Mouse (Mus musculus): Measurements from ENCODE around the gene Rgs8. TPM values are rescaled to one million over a fixed set of nuclear protein-coding genes. Genes with fewer than 3 reads are reported as not detected.

Gene Rgs8
- total RNA-seq (2021): 10 to 100 TPM; 37.6 to 39.6 TPM
- long read RNA-seq, experiment 1, partial matches to known transcripts: 3 of 24 reads
- long read RNA-seq, experiment 1, other reads (novel, unspliced or antisense): 20 of 24 reads
- long read RNA-seq, experiment 2, full-length matches to known transcripts: 1 of 23 reads
- long read RNA-seq, experiment 2, partial matches to known transcripts: 1 of 23 reads
- long read RNA-seq, experiment 2, other reads (novel, unspliced or antisense): 21 of 23 reads

DNA sequence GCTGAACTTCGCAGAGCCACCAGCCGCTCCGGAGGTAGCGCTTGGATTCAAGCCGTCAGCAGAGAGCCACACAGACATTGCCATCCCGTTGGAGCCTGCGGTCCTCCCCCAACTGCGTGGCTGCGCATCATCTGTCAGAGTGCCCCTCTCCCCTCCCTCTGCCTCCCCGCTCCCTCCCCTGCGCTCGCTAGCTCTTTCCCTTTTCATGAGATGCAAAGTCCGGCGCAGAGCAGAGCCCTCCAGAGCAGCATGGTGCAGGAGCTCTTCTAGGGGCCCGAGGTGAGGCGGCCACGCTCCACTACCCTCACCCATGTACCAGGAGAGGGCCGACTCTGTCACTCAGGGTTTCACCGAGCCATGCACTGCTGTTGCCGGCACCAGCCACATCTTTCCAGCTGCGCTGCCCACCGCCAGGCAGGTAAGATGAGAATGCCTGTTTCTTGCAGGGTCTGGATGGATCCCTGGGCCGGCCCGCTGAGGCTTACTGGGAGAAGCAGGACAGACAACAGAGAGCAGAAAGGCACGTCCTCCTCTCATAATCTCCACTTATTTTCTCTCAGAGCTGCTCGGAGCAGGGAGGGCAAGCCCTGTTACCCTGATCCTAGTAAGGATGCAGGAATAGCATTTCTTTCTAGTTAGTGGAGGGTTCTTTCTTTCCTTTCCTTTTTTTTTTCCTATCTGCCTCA, at the start of gene Rgs8:
Gene Rgs8, plus strand, starts transcription at position 88 of the 686 bp plus-strand sequence.
- peak in 1 of 2 experiments; percentile 48 for DNase-seq (ENCODE audit: low spot score in 2 of 2)
- intact Hi-C loops (cut with DNase I): no loop called here

DNA sequence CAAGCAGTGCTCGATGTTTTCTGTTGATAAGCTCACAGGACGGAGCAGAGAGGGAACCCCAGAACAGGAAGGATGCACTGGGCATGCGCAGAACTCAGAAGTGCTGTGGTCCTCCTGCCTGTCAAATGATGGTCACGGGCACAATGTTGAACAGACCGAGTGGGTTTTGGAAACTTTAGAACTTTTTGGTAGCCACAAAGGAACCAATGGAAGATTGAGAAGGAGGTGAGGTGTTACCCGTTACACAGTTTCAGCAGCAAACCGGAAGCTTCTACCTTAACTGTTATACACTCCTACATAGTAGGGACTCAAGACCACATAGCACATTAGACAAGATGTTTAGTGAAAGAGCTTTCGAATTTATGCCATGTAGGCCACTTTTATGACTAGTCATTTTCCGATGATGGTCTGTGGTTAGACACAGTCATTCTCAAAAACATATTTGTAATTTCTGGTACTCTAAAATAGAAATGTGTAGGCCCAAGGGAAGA, 35.4 kb upstream of the Rgs8 start:
- intact Hi-C loops (cut with DNase I): no loop called here
- no peak for DNase-seq (ENCODE audit: low spot score in 2 of 2)

GRCm38 (mm10) chr1:153623036-153623435, 29.8 kb upstream of the Rgs8 start:
- no peak for DNase-seq (ENCODE audit: low spot score in 2 of 2)
- intact Hi-C loops (cut with DNase I): no loop called here

- intact Hi-C loops (cut with DNase I): no loop called here
- no peak for DNase-seq (ENCODE audit: low spot score in 2 of 2)
Observed at GRCm38 (mm10) chr1:153632686-153633085, 20.1 kb upstream of the Rgs8 start.

GRCm38 (mm10) chr1:153635056-153635455, 17.8 kb upstream of the Rgs8 start:
- DNase-seq (ENCODE audit: low spot score in 2 of 2): no peak
- intact Hi-C loops (cut with DNase I): no loop called here

GRCm38 (mm10) chr1:153635521-153635920, 17.3 kb upstream of the Rgs8 start:
- intact Hi-C loops (cut with DNase I): no loop called here
- peak; percentile 72 for DNase-seq (ENCODE audit: low spot score in 2 of 2)

DNA sequence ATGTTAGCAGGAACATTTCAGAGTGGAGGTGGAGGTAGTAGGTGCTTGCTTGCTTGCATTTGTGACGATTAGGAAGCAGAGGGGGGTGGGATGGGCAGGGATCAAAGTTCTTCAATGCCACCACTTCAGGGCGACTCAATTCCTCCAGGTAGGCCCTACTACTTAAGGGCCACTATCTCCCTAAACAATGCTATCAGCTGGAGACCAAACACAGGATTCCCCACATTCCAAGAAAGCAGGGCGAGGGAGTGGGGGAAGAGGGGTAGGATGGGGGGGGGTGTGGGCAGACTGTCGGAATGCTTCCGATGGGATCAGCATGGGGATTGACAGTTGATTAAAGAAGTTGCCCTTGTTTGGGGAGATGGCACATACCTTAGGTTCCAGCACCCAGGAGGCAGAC, 16.0 kb upstream of the Rgs8 start:
- intact Hi-C loops (cut with DNase I): no loop called here
- no peak for DNase-seq (ENCODE audit: low spot score in 2 of 2)

DNA sequence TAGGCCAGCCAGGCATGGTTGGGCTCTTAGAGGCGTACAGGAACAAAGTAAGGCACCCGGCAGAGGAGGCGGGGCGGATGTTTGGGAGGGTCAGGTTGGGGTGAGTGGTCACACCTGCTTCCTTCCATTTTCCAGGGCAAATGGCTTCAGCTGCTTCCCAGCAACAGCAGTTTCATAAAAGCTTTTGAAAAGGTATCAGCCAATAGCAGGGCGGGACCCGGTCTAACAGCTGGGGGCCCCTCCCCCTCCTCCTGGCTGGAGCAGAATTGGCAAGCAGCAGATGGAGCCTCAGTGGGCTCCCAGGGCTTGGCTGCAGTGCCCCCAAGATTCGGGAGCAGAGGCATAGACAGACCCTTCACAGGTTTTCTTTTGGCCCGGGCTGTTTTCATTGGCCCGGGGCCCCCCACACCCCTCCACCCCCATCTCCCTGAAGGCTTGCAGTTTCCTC, 11.3 kb upstream of the Rgs8 start:
- intact Hi-C loops (cut with DNase I): no loop called here

DNA sequence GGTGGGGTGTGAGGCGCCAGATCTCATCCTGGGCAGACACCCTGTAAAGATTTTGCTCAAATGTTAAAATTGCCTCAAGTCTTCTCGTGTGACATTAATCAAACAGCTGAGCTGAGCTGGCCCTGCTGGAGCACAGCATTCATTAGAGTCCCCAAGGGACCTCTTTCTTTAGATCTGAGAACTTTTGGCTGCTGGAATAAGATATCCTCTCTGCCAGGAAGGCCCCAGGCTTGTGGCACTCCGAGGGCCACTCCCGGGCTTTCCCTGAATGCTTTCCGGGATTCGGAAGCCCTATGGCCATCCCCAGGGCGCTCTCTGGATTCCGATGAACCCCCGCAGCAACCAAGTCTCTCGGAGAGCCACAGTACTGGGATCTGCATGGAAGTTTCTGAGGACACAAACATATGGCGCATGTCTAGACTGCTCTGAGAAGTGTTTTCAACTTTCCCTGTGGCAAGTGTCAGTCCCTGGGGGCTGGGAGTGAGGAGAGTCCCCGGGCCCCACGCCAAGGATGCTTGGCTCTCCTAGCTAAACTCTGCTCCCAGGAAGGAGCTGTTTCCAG, 10.8 kb upstream of the Rgs8 start:
- intact Hi-C loops (cut with DNase I): no loop called here
- DNase-seq (ENCODE audit: low spot score in 2 of 2): peak; percentile 56 to 67

More for the DNA sequence above, 11.3 kb upstream of the Rgs8 start:
- DNase-seq (ENCODE audit: low spot score in 2 of 2): no peak

DNA sequence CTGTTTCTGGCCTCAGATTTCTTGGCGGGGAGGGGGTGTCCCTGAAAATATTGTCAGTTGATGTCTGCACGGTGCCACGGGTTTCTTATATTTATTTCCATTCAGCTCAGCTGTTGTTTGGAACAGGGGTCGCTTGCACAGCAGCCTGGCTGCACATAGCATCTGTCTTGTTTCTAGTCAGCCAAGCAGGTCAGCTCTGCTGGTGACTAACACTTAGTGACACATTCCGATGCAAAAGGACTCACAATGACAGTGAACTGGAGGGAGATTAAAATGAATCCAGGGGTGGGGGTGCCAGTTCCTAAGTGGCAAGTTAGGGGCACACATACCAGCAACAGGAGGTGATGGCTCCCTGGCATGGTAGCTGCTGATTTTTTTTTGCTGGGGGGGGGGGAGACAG, 849 bp downstream of the Rgs8 start:
- intact Hi-C loops (cut with DNase I): no loop called here
- DNase-seq (ENCODE audit: low spot score in 2 of 2): no peak

GRCm38 (mm10) chr1:153659666-153660065, 6.8 kb downstream of the Rgs8 start:
- intact Hi-C loops (cut with DNase I): no loop called here
- no peak for DNase-seq (ENCODE audit: low spot score in 2 of 2)

DNA sequence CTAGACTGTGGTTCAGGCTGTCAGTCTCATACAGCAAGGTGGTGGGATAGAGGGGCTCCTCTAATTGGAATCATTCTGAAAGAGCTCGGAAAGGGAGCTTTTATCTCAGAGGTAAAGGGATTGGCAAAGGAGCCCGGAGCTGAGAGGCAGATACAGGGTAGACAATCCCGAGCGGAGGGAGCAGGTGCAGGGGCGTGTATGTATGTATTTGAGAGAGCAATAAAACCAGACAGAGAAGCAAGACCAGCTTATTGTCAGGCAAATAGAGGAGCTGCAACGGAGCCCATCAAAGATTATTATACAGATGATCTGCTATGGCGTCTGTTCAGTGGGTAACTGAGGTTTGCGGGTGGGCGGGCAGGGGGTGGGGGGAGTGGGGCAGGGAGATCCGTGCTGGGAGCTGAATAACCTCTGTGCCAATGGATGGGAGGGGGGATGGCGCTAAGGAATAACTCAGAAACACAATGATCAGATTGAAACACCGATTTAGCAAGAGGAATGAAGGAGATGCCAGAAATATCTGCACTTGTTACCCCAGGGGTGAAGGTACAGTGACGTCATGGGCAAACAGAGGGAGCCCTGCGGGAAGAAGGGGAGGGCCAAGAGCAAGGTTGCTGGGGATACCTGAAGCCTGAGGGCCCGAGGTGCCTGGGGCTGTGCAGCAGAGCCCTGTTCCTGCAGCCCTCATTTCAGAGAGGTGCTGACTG, 8.3 kb downstream of the Rgs8 start:
- DNase-seq (ENCODE audit: low spot score in 2 of 2): no peak
- intact Hi-C loops (cut with DNase I): no loop called here

- no peak for DNase-seq (ENCODE audit: low spot score in 2 of 2)
- intact Hi-C loops (cut with DNase I): no loop called here
Observed at GRCm38 (mm10) chr1:153661689-153662002, 8.8 kb downstream of the Rgs8 start.

DNA sequence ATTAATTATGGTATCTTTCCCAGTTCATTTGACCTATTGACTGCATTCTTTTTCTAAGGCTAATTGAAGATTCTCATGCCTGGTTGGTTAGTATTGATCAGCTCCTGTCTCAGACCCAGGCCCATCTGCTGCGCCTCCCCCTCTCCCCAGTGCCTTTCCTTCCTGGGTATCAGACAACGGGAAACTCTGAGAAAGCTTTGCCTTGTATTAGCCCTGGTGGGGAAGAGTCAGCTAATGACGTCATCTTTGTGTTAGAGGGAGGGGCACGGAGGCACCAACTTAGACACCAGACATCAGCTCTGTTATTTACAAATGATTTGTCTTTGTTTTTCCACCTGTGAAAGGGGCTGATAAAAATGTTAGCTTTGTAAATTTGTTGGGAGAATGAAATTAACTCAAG, 9.5 kb downstream of the Rgs8 start:
- intact Hi-C loops (cut with DNase I): no loop called here

DNA sequence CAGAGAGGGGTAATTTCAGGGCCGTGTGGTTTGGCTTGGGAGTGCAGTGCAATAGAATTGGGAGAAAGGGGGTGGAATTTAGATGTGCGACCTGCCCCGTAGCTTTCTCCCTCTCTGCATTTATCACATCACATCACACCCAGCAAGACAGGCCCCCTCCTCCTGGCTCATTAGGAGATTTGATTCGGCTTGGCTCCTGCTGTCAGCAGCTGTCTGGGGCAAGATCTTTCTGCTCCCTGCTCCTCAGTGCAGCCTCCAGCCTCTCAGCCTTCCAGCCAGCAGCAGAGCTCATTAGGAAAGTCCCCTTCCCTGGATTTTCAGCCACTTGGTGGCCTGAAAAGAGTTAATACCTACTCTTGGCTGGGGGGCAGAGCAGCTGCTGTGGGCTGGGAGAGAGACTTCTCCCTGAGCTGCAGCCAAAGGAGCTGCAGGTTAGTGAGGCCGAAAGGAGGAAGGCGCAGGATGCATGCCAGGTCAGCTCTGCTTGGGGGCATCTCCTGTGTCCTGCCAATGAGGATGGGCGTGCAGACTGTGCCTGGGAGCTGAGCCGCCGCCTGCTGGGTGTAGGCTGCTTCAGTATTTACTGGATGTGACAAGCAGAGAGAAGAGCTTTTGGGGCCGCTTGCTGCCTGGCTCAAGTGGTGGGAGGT, 12.4 kb downstream of the Rgs8 start:
- peak; percentile 60 to 73 for DNase-seq (ENCODE audit: low spot score in 2 of 2)
- intact Hi-C loops (cut with DNase I): loop anchor here (5.0 kb wide), 1 partner anchor 108 kb away; no protein-coding TSS in a partner anchor

More for the DNA sequence above, 9.5 kb downstream of the Rgs8 start:
- DNase-seq (ENCODE audit: low spot score in 2 of 2): no peak

DNA sequence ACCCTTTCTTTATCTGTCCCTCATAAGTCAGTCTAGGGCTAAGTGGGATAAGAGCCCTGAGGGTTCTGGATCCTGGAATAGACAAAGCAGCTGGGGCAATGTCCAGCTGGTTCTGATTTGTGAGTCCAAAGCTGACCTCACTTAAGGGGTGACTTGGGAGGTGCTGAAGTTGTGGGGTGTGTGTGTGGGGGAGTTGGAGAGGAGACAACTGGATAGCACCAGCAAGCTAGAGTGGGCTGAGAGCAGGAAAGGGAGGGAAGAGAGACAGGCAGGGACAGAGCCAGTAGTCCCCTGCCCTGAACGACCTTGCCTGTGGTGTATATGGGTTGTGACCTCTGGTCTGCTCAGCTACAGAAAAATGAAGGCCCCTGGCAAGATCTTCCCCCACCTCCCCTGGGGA, 13.4 kb downstream of the Rgs8 start:
- intact Hi-C loops (cut with DNase I): loop anchor here (5.0 kb wide), 1 partner anchor 109 kb away; no protein-coding TSS in a partner anchor
- DNase-seq (ENCODE audit: low spot score in 2 of 2): no peak

DNA sequence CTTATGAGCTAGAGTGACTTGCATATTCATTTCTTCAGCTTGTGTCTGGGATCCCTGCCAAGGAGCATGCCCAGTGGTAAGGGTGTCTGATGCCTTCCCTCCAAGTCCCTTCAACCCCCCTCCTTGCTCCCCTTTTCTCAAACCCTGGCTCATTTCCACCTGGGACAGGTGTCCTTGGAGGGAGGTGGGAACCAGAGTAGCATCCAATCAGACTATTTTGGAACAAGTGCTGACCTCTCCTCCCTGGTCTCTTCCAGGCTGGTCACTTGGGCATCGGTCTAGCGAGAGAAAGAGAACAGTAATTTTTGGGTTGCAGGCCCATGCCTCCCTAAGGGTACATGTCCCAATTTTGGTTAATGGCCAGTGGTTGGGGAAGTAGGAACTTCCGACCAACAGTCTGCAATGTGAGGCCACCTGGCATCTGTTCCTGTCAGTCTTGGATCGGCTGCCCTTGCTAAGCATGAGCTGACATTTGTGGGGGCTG, 14.5 kb downstream of the Rgs8 start:
- intact Hi-C loops (cut with DNase I): loop anchor here (5.0 kb wide), 1 partner anchor 110 kb away; no protein-coding TSS in a partner anchor
- no peak for DNase-seq (ENCODE audit: low spot score in 2 of 2)

DNA sequence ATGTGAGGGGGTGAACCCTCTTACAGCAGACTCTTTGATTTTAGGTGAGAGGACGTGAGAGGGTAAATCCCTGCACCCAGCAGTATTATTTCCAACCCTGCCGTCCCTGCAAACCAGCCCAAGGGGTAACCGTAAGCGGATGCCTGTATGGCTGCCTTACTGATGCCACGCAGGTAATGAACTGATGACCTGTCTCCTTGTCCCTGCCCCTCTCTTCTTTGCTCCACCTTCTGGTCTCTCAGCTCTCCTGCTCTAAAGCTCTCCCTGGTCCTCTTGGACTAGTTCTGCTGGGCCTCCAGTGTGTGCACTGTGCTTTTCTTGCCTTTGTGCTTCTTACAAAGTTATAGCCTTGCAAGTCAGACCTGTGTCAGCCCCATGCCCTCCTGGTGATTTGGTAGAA, 15.0 kb downstream of the Rgs8 start:
- intact Hi-C loops (cut with DNase I): loop anchor here (5.0 kb wide), 1 partner anchor 110 kb away; no protein-coding TSS in a partner anchor

DNA sequence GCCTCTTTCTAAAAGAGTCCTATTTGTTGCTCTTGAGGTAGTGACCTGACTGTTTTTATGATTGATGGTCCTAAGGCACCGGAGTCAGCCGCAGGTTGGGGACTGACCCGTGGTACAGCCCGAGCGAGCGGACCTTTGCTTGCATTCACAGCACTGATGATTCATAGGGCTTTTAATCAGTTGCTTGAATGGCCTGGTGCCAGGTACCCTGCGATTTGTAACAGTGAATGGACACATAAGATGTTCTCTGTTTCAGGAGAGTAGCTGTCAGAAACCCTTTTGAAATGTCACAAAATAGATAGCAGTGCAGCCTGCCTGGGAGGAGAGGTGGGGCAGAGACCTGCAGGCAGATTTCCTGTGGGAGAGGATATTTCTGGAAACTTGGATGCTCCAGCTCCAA, 16.3 kb downstream of the Rgs8 start:
- DNase-seq (ENCODE audit: low spot score in 2 of 2): no peak
- intact Hi-C loops (cut with DNase I): loop anchor here (5.0 kb wide), 1 partner anchor 112 kb away; no protein-coding TSS in a partner anchor

More for the DNA sequence above, 15.0 kb downstream of the Rgs8 start:
- DNase-seq (ENCODE audit: low spot score in 2 of 2): no peak

Measured in left cerebral cortex, postnatal 14 days (tissue).